Mouse (Mus musculus): ENCODE measurements around the gene Otulinl.

- TF ChIP-seq POLR2A (IDR thresholded peaks at IDR 0.05; ENCODE audit: control insufficient read depth, low read depth, low read length) (no peak), CTCF (IDR thresholded peaks at IDR 0.05; ENCODE audit: control insufficient read depth, insufficient read depth, insufficient replicate concordance, low read depth, low read length) (no peak)
Measured at GRCm38 (mm10) chr15:27655015-27655414, 26.4 kb downstream of the Otulinl start.
